Mouse (Mus musculus) adrenal gland, postnatal 10 days (tissue): ENCODE measurements around the gene Mrps2. TPM values are rescaled to one million over a fixed set of nuclear protein-coding genes. Genes with fewer than 3 reads are reported as not detected.
"Not testable (repeated sequence)": the region's sequence is repeated elsewhere in the genome, so short reads cannot be mapped to it uniquely, and the experiment has no call there.

Experiments used
- DNase-seq: peaks from one replicate; pipeline ENCODE4 v3.0.0; 2021; ENCODE audit warnings: mixed read lengths
- total RNA-seq, 2 experiments: library from RNA; stranded (reverse); gene quantifications; 2 replicates each; pipeline ENCODE4 v1.2.3; 2021

The Mrps2 gene
- total RNA-seq, 2 experiments from 2014 or later: 64.6 to 75.6 TPM

GRCm38 (mm10) chr2:28472011-28472410 lies 4.1 kb downstream of the Mrps2 start:
- not testable (repeated sequence) for DNase-seq

GRCm38 (mm10) chr2:28477993-28478392 lies 10.1 kb downstream of the Mrps2 start:
- not testable (repeated sequence) for DNase-seq

GRCm38 (mm10) chr2:28479208-28480204 lies 11.6 kb downstream of the Mrps2 start:
- DNase-seq: no peak

- DNase-seq: no peak
Measured at GRCm38 (mm10) chr2:28483861-28484260, 16.0 kb downstream of the Mrps2 start.

GRCm38 (mm10) chr2:28494521-28494920 lies 26.7 kb downstream of the Mrps2 start:
- DNase-seq: no peak

GRCm38 (mm10) chr2:28495207-28495756 lies 27.4 kb downstream of the Mrps2 start:
- peak; percentile 49 for DNase-seq

GRCm38 (mm10) chr2:28495801-28496595 lies 28.1 kb downstream of the Mrps2 start:
- no peak for DNase-seq

- no peak for DNase-seq
Measured at GRCm38 (mm10) chr2:28496671-28497070, 28.8 kb downstream of the Mrps2 start, which contains the start of gene Gbgt1. TSS of gene Gbgt1 (plus strand) at chr2:28496891.

- DNase-seq: no peak
Measured at GRCm38 (mm10) chr2:28497561-28497960, 29.7 kb downstream of the Mrps2 start.

- DNase-seq: no peak
Measured at GRCm38 (mm10) chr2:28498431-28498830, 30.6 kb downstream of the Mrps2 start.

- no peak for DNase-seq
Measured at GRCm38 (mm10) chr2:28502987-28503386, 35.1 kb downstream of the Mrps2 start.

- DNase-seq: no peak
Measured at GRCm38 (mm10) chr2:28504676-28505075, 36.8 kb downstream of the Mrps2 start.

- no peak for DNase-seq
Measured at GRCm38 (mm10) chr2:28505795-28506194, 37.9 kb downstream of the Mrps2 start, which contains the start of gene Gm10134. TSS of gene Gm10134 (plus strand) at chr2:28506095.

GRCm38 (mm10) chr2:28506291-28506690 lies 38.4 kb downstream of the Mrps2 start:
- no peak for DNase-seq

GRCm38 (mm10) chr2:28511600-28511999 lies 43.7 kb downstream of the Mrps2 start:
- DNase-seq: not testable (repeated sequence)

GRCm38 (mm10) chr2:28512798-28513401 lies 45.0 kb downstream of the Mrps2 start, which contains the start of gene Ralgds:
TSS of gene Ralgds (plus strand) at chr2:28513125.
- DNase-seq: peak; percentile 70

GRCm38 (mm10) chr2:28513431-28514370 lies 45.8 kb downstream of the Mrps2 start:
- no peak for DNase-seq

- DNase-seq: peak; percentile 92
Measured at GRCm38 (mm10) chr2:28514489-28514888, 46.6 kb downstream of the Mrps2 start.

- peak; percentile 90 for DNase-seq
Measured at GRCm38 (mm10) chr2:28517206-28517909, 49.5 kb downstream of the Mrps2 start.

GRCm38 (mm10) chr2:28518231-28518630 lies 50.4 kb downstream of the Mrps2 start:
- DNase-seq: no peak
